Mouse (Mus musculus) hindbrain, embryonic 13.5 days (tissue): ENCODE measurements around the gene Sptan1. TPM values are rescaled to one million over a fixed set of nuclear protein-coding genes. Genes with fewer than 3 reads are reported as not detected.
A peak's percentile ranks its signal among the peaks of the same experiment; 100 is the strongest.

Source experiments
- ATAC-seq: fragments of 200-750 bp; cut with Nextera tagmentation; 2 replicates; pipeline ENCODE4 v1.8.0; 2017; ENCODE audit warnings: moderate TSS enrichment; ENCODE audit not compliant: low FRiP score
- H3K27ac ChIP-seq: fragments of 300-500 bp; sonication (generic); 2 replicates; pipeline ENCODE4 v1.5.1; 2015; ENCODE audit warnings: inconsistent platforms, mild to moderate bottlenecking, moderate library complexity
- H3K27me3 ChIP-seq: fragments of 300-500 bp; sonication (generic); 2 replicates; pipeline ENCODE4 v1.6.1; 2015; ENCODE audit warnings: mild to moderate bottlenecking, inconsistent platforms
- H3K36me3 ChIP-seq: fragments of 300-500 bp; sonication (generic); 2 replicates; pipeline ENCODE4 v1.6.1; 2015; ENCODE audit warnings: mild to moderate bottlenecking, inconsistent platforms
- H3K4me1 ChIP-seq: fragments of 300-500 bp; sonication (generic); replicated peaks from 2 replicates; pipeline ENCODE4 v1.6.1; 2015; ENCODE audit warnings: inconsistent platforms
- H3K4me2 ChIP-seq: fragments of 300-500 bp; sonication (generic); 2 replicates; pipeline ENCODE4 v1.6.1; 2015; ENCODE audit warnings: inconsistent platforms, mild to moderate bottlenecking, moderate library complexity
- H3K4me3 ChIP-seq: fragments of 300-500 bp; sonication (generic); 2 replicates; pipeline ENCODE4 v1.5.1; 2015; ENCODE audit warnings: mild to moderate bottlenecking, inconsistent platforms
- H3K9ac ChIP-seq: fragments of 300-500 bp; sonication (generic); 2 replicates; pipeline ENCODE4 v1.6.1; 2015; ENCODE audit warnings: mild to moderate bottlenecking, inconsistent platforms
- H3K9me3 ChIP-seq: fragments of 300-500 bp; sonication (generic); 2 replicates; pipeline ENCODE4 v1.6.1; 2016; ENCODE audit warnings: inconsistent platforms
- WGBS: fragments of 180-500 bp; shearing (Covaris S2); methylation state at CpG from one replicate; pipeline ENCODE4 v1.1.7; 2015; 5-methylcytosine and 5-hydroxymethylcytosine counted together
- polyA plus RNA-seq: library from polyadenylated mRNA; unstranded; fragments of >200 nt; fragmentation: Nextera tagmentation; extraction: Ambion mirVana; gene quantifications from 2 replicates; pipeline ENCODE4 v1.2.1, GENCODE M21; 2015

The Sptan1 gene
- polyA plus RNA-seq, 1 experiment from 2014 or later, result 192 TPM

- Histone ChIP-seq H3K9ac (peak overlapping the region; percentile 66; the same call in 1 of the 2 replicates), H3K4me2 (peak overlapping the region; percentile 77), H3K4me3 (peak overlapping the region; percentile 46; the same call in 1 of the 2 replicates)
These were observed 98.4 kb downstream of the Sptan1 start for GRCm38 (mm10) chr2:30063791-30064190.

GRCm38 (mm10) chr2:30064298-30064697 is 98.9 kb downstream of the Sptan1 start:
- ATAC-seq, result no peak
- Histone ChIP-seq H3K4me1 (peaks cover 48% of the 10 kb centered on the region), H3K27me3 (no peaks in the 10 kb centered on the region), H3K27ac (no peak overlapping the region), H3K9ac (peak overlapping the region; percentile 19; the same call in 1 of the 2 replicates), H3K36me3 (peaks cover 10% of the 10 kb centered on the region), H3K4me3 (no peak overlapping the region), H3K9me3 (no peaks in the 10 kb centered on the region), H3K4me2 (no peak overlapping the region)
- WGBS, result 43% methylated on average over 3 of the region's 3 CpGs

More at GRCm38 (mm10) chr2:30063791-30064190, 98.4 kb downstream of the Sptan1 start:
- no peak for ATAC-seq
- Histone ChIP-seq H3K27ac (no peak overlapping the region), H3K27me3 (no peaks in the 10 kb centered on the region), H3K36me3 (peaks cover 6% of the 10 kb centered on the region), H3K4me1 (peaks cover 45% of the 10 kb centered on the region), H3K9me3 (no peaks in the 10 kb centered on the region)
- WGBS, result 7% methylated on average over 3 of the region's 3 CpGs

DNA sequence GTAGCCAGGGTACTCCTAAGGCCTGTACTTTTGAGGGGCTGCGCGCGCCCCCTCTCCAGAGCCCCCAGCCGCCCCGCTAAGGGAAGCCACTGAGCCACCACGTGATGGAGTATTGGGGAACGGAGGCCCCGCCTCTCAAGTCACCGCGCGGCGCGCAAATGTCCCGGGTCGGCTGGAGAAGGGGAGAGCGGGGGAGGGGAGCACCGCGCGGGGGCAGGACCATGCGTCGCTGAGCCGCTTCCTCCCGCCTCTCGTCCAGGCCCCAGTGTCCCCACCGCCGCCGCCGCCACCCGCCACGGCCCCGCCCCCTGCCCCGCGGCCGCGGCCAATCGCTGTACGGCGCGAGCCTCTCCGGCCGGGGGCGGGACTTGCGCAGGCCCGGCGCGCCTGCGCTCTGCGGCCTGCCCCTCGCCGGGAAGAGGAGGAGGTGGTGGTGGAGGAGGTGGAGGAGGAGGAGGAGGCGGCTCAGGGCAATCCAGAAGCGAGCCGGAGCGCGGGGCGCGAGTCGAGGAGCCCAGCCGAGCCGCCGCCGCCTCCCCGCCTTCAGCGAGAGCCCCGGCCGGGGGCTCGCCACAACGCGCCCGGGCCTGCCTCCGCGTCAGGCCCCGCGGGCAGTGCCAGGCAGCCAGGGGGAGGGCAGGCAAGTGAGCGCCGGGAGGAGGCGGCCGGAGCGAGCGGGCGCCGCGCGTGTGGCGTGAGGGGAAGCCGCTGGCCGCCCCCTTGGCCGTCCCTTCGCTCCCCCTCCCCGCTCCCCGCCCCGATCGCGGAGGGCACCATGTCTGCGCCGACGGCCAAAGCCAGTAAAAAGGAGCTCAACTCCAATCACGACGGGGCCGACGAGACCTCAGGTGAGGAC is 100.9 kb downstream of the Sptan1 start:
- no peaks in the 10 kb centered on the region for H3K9me3 ChIP-seq
- WGBS, result 0% methylated on average over 37 of the region's 101 CpGs
- peaks cover 24% of the 10 kb centered on the region for H3K36me3 ChIP-seq
- H3K9ac ChIP-seq, result peak overlapping the region; percentile 99
- peaks cover 46% of the 10 kb centered on the region for H3K4me1 ChIP-seq
- H3K4me2 ChIP-seq, result peak overlapping the region; percentile 77
- ATAC-seq, result peak; percentile 93
- peak overlapping the region; percentile 100 for H3K27ac ChIP-seq
- H3K4me3 ChIP-seq, result peak overlapping the region; percentile 99
- H3K27me3 ChIP-seq, result no peaks in the 10 kb centered on the region

DNA sequence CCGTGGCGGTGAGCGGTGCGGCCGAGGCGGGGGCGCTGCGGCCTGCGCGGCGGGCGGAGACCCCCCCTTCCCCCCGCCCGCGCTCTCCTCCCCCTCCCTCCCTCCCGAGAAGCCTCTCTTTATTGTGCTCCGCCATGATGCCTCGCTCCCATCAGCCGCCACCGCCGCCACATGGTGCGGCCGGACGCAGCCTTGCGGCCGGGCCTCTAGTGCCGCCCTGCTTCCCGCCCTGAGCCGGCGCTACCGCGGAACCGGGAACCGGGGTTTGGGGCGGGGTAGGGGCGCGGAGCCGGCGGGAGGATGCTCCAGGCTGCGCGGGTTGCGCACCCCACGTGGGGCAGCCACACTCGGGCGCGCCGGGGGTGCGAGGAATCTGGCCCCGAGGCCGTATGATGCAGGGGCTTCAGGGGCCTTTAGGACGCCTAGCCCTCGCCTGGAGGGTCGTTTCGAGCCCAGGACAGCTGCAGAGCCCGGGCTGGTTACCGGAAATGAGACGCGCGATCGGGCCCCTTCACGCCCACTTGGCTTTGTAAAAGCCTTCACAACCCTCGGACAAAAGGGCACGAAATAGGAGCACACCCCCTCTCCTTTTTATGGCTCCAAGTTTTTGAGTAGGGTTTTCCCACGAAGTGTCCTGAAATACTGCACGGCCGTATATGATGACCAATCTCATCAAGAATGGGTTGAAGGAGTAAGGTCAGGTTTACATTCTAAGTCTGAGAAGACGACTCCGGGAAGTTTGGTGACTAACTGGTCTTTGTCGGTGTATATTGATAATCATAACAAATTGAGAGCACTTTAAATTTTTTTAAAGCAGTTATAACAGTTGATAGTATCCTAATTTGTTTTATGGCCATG is 101.9 kb downstream of the Sptan1 start:
- peak overlapping the region; percentile 99 for H3K9ac ChIP-seq
- peak overlapping the region; percentile 77 for H3K4me2 ChIP-seq
- H3K4me1 ChIP-seq, result peaks cover 36% of the 10 kb centered on the region
- no peaks in the 10 kb centered on the region for H3K9me3 ChIP-seq
- H3K36me3 ChIP-seq, result peaks cover 28% of the 10 kb centered on the region
- under 1% methylated on average over 52 of the region's 69 CpGs for WGBS
- peak overlapping the region; percentile 100 for H3K27ac ChIP-seq
- ATAC-seq, result peak; percentile 46
- H3K27me3 ChIP-seq, result no peaks in the 10 kb centered on the region
- H3K4me3 ChIP-seq, result peak overlapping the region; percentile 99

DNA sequence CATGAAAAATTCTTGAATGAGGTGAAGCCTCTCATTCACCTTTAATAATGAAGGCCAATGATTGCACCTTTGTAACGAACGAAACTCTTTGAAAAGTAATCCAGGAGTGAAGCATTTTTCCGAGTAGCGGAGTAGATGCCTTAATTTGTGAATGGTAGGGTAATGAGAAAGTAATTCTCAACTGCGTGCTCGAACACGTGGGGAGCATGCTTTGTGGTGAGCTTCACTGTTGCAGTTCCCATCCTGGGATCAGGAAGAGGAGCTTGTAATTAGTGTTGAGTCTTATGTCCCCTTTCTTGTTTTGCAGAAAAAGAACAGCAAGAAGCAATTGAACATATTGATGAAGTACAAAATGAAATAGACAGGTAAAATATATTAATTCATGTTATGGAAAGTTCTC is 102.6 kb downstream of the Sptan1 start:
- peak overlapping the region; percentile 99 for H3K9ac ChIP-seq
- no peaks in the 10 kb centered on the region for H3K9me3 ChIP-seq
- no peaks in the 10 kb centered on the region for H3K27me3 ChIP-seq
- no peak overlapping the region for H3K27ac ChIP-seq
- H3K36me3 ChIP-seq, result peaks cover 35% of the 10 kb centered on the region
- 30% methylated on average over 7 of the region's 7 CpGs for WGBS
- no peak for ATAC-seq
- peak overlapping the region; percentile 77 for H3K4me2 ChIP-seq
- H3K4me1 ChIP-seq, result peaks cover 29% of the 10 kb centered on the region
- H3K4me3 ChIP-seq, result peak overlapping the region; percentile 99

DNA sequence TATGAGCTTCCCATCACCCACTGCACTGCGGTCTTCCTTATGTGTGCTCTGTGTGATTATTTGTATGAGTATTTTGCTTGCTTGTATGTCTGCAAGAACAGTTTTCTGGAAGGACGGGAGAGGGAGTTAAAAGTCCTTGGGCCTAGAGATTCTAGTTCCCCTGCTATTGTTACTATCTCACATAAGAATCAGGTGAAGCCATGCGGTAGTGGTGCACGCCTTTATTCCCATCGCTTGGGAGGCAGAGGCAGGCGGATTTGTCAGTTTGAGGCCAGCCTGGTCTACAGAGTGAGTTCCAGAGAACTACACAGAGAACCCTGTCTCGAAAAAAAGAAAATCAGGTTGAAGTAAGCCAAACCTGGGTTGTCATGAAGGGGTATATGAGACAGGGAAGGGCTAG is 107.5 kb downstream of the Sptan1 start:
- Histone ChIP-seq H3K9me3 (no peaks in the 10 kb centered on the region), H3K4me3 (no peak overlapping the region), H3K4me2 (no peak overlapping the region), H3K27ac (peak overlapping the region; percentile 32; the same call in 1 of the 2 replicates), H3K4me1 (peaks cover 22% of the 10 kb centered on the region), H3K36me3 (peaks cover 44% of the 10 kb centered on the region), H3K9ac (no peak overlapping the region), H3K27me3 (no peaks in the 10 kb centered on the region)
- no peak for ATAC-seq
- 75% methylated on average over 7 of the region's 7 CpGs for WGBS

DNA sequence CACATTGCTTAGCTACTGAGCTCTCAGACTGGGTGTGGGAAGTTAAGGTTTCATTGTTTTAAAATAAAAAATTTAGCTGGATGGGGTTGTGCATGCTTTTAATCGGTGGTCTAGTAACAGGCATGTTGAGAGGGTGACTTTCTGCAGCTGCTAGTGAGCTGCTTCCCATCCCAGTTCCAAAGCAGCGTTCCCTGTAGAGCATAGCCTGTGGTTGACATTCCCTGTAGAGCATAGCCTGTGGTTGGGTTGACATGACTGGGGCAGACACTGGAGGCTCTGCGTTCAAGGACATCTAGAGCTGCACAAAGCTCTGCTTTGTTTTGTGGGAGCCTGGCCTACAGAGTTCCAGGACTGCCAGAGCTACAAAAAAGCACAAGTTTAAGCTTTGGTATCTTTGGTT is 107.9 kb downstream of the Sptan1 start:
- Histone ChIP-seq H3K9me3 (no peaks in the 10 kb centered on the region), H3K4me1 (peaks cover 20% of the 10 kb centered on the region), H3K27me3 (no peaks in the 10 kb centered on the region), H3K27ac (no peak overlapping the region), H3K36me3 (peaks cover 43% of the 10 kb centered on the region), H3K4me3 (no peak overlapping the region), H3K9ac (no peak overlapping the region), H3K4me2 (no peak overlapping the region)
- 82% methylated on average over 3 of the region's 3 CpGs for WGBS
- ATAC-seq, result no peak

GRCm38 (mm10) chr2:30075625-30076024 is 110.3 kb downstream of the Sptan1 start:
- Histone ChIP-seq H3K4me3 (no peak overlapping the region), H3K4me1 (peaks cover 13% of the 10 kb centered on the region), H3K27ac (no peak overlapping the region), H3K36me3 (peaks cover 21% of the 10 kb centered on the region), H3K27me3 (no peaks in the 10 kb centered on the region), H3K9ac (no peak overlapping the region), H3K9me3 (no peaks in the 10 kb centered on the region), H3K4me2 (no peak overlapping the region)
- WGBS, result 89% methylated on average over 3 of the region's 3 CpGs
- ATAC-seq, result no peak

DNA sequence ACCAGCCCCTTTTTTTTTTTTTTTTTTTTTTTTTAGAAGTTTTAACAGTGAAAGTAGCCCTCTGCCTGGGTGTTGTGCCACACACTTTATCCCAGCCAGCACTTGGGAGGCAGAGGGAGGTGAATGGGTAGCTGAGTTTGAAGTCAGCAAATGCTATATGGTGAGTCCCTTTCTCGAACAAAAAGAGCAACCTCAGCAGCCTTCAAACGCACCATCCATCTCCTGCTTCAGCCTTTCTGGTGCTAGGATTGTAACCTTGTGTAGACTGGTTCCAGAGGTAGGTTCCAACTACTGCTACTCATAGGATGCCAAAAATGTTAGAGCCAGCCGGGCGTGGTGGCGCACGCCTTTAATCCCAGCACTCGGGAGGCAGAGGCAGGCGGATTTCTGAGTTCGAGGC is 111.1 kb downstream of the Sptan1 start:
- Histone ChIP-seq H3K27ac (no peak overlapping the region), H3K4me2 (no peak overlapping the region), H3K9ac (no peak overlapping the region), H3K9me3 (no peaks in the 10 kb centered on the region), H3K4me1 (peaks cover 13% of the 10 kb centered on the region), H3K36me3 (peaks cover 20% of the 10 kb centered on the region), H3K27me3 (no peaks in the 10 kb centered on the region), H3K4me3 (no peak overlapping the region)
- no peak for ATAC-seq
- WGBS, result 92% methylated on average over 9 of the region's 9 CpGs

DNA sequence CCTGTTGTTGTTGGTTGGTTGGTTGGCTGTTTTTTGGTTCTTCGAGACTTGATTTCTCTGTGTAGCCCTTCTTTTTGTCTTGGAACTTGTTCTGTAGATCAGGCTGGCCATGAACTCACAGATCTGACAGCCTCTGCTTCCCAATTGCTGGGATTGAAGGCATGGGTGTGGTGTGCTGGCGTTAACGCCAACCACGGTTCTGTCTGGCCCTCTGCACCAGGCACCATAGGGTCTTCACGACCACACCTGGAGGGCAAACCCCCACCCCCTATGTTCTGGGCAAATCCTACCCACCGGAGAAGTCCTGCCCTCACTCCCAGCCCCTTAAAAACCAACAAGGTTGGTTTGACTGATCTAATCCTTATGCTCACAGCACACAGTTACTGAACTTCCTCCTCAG is 111.6 kb downstream of the Sptan1 start:
- WGBS, result 73% methylated on average over 6 of the region's 6 CpGs
- Histone ChIP-seq H3K4me1 (peaks cover 13% of the 10 kb centered on the region), H3K27ac (no peak overlapping the region), H3K27me3 (no peaks in the 10 kb centered on the region), H3K4me3 (peak overlapping the region; percentile 45; the same call in 1 of the 2 replicates), H3K4me2 (peak overlapping the region; percentile 82), H3K9me3 (no peaks in the 10 kb centered on the region), H3K36me3 (peaks cover 17% of the 10 kb centered on the region), H3K9ac (peak overlapping the region; percentile 53)
- peak; percentile 35; the same call in 1 of the 2 replicates for ATAC-seq

DNA sequence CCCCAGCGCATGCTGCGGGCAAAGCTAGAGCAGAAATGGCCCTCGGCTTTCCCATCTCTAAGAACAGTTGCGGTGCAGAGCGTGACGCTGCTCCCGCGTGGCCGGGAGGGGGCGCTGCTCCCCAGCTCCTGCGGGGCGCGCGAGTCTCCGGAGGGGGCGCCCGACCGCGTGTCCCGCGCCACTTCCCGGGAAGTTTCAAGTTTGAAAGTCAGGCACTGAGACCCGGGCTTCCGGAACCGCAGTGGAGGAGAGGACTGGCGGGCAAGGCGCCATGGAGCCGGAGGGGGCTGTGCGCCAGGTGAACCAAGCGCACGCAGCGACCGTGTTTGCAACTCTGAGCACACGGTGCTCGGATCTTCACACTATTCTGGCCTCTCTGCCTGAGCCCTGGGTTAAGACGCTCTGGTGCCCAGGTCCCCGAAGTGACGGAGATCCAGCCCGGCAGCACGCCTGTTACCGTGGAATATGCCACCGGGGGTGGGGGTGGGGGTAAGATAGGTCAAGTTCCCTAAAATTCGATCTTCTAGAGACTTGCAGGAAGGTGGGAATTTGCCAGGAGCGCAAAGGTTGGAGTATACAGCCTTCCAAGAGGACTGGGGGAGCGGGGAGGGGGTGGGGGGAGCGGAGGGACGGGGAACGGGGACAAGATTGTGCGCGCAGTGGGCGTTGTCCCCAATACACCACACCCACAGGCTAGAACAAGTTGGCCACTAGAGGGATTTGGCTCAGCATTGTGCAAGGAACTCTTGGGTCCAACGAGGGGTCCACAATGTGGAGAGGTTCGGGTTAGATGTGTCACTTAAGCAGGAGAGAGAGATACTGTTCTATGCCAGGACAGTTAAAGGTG is 112.4 kb downstream of the Sptan1 start, which contains the start of gene Pkn3:
Gene Pkn3, plus strand, starts transcription at position 183 of the 847 bp plus-strand sequence.
- peaks cover 13% of the 10 kb centered on the region for H3K4me1 ChIP-seq
- H3K4me3 ChIP-seq, result peak within 1 kb of the TSS; percentile 45
- no peaks in the 10 kb centered on the region for H3K9me3 ChIP-seq
- WGBS, result 1% methylated on average over 52 of the region's 53 CpGs
- H3K9ac ChIP-seq, result peak within 1 kb of the TSS; percentile 53
- no peaks in the 10 kb centered on the region for H3K27me3 ChIP-seq
- H3K27ac ChIP-seq, result 0 out of 2 replicates have a peak within 1 kb of the TSS, but pooled peaks have one; percentile 6
- peak within 1 kb of the TSS; percentile 82 for H3K4me2 ChIP-seq
- ATAC-seq, result peak; percentile 70
- H3K36me3 ChIP-seq, result peaks cover 12% of the 10 kb centered on the region
